Mouse (Mus musculus) C2C12 (cell line): ENCODE results near the gene Tnrc18.

Experiments used
- CEBPB ChIP-seq: IDR thresholded peaks from one replicate; pipeline ENCODE4 v1.6.1; 2011; ENCODE audit warnings: low read depth, mild to moderate bottlenecking, control low read depth, moderate library complexity
- CTCF ChIP-seq: IDR thresholded peaks from one replicate; pipeline ENCODE4 v1.5.1; 2011; ENCODE audit not compliant: control insufficient read depth, insufficient read depth, insufficient read length
- MAX ChIP-seq: IDR thresholded peaks from one replicate; pipeline ENCODE4 v1.6.1; 2011; ENCODE audit warnings: mild to moderate bottlenecking, control low read depth
- USF1 ChIP-seq: IDR thresholded peaks from one replicate; pipeline ENCODE4 v1.6.1; 2011; ENCODE audit warnings: low read depth, mild to moderate bottlenecking, control low read depth, moderate library complexity

- TF ChIP-seq USF1 (no peak), CTCF (no peak), MAX (no peak), CEBPB (no peak)
Observed at GRCm38 (mm10) chr5:142798190-142798589, 19.3 kb downstream of the Tnrc18 start.
